Mouse (Mus musculus) retina, postnatal 7 days (tissue): ENCODE data around the gene Lix1l.
A peak's percentile ranks its signal among the peaks of the same experiment; 100 is the strongest.
"Not testable (repeated sequence)": the region's sequence is repeated elsewhere in the genome, so short reads cannot be mapped to it uniquely, and the experiment has no call there.

Experiments
- DNase-seq: peaks from one replicate; pipeline ENCODE4 v3.0.0-alpha.2; 2012; ENCODE audit warnings: low read depth, low spot score

The Lix1l gene

DNA sequence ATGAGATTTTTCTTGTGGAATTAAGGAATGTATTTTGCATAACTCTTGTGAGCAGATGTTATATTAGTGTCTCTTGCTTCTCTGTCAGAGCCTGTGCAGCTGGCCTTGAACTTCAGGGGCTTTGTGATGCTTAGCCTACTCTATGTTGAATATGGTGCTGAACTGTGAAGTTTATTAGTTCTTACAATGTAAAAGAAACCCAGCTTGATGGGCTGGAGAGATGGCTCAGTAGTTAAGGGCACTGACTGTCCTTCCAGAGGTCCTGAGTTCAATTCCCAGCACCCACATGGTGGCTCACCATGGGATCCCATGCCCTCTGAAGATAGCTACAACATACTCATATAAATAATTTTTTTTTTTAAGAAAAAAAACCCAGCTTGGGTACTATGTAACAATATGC, 31.1 kb downstream of the Lix1l start:
- no peak for DNase-seq

DNA sequence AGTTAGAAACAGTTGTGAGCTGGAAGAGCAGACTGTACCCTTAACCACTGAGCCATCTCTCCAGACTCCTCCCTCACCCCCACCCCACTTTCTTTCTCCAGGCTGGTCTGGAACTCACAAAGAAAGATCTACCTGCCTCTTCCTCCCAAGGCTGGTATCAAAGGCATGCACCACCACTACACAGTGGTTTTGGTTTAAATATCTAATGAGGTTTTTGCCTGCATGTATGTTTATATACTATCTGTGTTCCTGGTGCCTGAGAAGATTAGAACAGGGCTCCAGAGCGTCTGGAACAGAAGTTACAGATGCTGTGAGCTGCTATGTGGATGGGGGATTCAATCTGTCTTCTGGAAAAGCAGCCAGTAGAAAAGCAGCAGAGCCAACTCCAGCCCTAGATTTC, 33.1 kb downstream of the Lix1l start:
- no peak for DNase-seq

DNA sequence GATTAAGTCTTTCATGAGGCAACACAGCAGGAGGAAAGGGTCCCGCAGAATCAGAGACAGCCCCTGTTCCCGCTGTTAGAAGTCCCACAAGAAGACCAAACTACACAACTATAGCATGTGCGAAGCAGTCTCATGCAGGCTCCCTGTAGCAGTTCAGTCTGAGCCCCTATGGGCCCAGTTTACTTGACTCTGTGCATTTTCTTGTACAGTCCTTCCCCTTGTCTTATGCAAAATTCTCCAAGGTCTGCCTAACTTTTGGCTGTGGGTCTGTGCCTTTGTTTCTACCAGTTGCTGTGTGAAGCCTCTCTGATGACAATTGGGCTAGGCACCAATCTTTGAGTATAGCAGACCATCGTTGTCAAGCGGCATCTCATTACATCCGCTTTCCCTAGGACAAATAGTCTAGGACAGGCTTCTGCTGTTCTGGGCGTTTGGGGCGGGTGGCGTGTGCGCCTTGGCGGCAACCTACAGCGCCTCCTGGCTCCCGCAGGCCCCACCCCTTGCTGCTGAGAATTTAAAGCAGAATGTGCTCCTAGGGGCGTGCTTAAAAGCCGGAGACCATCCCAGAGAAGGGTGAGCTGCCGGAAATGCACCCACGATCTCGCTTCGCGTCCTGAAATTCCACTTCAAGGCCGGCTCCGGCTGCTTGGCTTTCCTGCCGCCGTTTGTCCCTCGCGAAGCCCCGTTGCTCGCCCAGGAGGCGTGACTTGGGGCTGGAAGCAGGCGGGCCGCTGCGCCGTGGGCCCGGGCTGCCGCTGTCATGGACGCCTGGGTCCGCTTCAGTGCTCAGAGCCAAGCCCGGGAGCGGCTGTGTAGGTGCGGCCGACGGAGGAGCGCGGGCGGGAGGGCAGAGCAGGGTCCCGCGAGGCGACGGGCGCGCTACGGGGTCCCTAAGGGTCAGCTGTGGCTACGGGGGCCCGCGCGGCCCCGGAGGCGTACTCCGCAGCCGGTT, 34.3 kb downstream of the Lix1l start, which contains the start of the genes Pex11b and Gm42957:
TSS of gene Pex11b (plus strand) at position 449 of the 952 bp plus-strand sequence.
TSS of gene Gm42957 (plus strand) at position 547 of the 952 bp plus-strand sequence.
- peak; percentile 72 for DNase-seq

DNA sequence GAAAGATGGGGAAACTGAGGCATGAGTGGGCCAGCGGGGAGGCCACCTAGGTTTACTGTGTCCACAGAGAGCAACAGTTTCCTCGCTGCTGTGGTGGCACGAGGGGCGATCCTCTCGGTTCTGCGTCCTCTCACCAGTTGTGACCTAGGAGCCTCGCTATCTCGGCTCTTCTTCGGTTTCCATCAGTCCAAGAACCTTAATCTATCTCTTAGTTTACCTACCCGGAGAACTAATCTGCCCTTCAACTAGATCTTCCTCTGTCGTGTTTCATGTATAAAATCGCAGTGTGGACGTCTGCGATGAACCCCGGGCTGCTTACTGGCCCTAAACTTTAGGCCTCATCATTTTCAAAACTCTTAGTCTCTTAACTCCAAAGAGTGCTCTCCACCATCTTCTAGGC, 35.0 kb downstream of the Lix1l start:
- no peak for DNase-seq

DNA sequence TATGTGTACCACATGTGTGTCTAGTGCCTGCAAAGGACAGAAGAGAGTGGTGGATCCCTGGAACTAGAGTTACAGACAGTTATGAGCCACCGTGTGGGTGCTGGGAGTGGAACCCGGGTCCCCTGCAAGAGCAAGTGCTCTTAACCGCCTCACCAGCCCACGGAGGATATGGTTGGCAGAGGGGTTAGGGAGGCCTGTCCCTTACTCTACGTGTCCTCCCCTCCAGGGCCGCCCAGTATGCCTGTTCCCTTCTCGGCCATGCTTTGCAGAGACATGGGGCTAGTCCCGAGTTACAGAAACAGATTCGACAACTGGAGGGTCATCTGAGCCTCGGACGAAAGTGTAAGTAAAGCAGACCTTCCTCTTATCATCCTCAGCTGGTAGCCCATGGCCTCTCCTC, 35.5 kb downstream of the Lix1l start:
- DNase-seq: no peak

DNA sequence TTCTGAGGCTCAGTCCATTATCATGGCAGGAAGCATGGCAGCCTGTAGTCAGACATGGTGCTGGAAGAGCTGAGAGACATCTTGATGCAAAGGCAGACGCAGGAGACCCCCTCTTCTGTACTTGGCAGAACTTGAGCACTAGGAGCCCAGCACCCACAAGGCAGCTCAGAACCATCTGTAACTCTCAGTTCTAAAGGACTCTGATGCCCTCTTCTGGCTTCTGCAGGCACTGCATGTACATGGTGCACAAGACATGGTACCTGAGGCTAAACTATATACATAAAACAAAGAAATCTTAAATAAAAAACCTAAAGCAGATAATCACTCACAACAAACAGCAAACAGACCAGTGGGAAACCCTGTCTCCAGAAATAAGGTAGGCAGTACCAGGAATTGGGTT, 38.3 kb downstream of the Lix1l start:
- peak; percentile 25 for DNase-seq

DNA sequence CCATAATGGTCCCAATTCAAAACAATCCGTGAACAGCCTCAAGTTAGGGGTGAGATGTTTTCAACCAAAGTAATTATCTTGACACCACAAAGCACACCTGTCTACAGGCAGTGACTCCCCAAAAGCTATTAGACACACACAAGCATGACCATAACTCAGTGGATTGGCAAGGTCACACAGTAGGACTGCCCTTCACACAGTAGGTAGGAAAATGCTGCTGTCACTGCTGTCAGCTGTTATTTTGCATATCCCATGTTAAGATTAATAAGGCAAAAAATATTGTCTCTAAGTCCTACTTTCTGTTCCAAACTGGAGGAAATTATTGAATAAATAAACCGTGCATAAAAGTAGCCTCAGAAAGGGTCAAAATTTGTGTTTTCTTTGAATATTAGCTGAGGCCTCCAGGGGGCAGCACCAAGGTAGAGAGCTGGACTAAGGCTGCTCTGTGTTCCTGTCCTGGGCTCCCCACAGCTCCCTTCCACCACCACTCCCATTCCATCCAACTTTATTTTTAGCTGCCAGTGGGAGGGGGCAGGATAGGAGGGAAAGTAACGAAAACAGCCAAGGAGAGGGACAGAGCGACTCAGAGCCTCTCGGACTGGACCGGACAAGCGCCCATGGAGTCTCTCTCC, 44.2 kb downstream of the Lix1l start, which contains the start of gene Itga10:
TSS of gene Itga10 (plus strand) at position 567 of the 632 bp plus-strand sequence.
- DNase-seq: no peak

DNA sequence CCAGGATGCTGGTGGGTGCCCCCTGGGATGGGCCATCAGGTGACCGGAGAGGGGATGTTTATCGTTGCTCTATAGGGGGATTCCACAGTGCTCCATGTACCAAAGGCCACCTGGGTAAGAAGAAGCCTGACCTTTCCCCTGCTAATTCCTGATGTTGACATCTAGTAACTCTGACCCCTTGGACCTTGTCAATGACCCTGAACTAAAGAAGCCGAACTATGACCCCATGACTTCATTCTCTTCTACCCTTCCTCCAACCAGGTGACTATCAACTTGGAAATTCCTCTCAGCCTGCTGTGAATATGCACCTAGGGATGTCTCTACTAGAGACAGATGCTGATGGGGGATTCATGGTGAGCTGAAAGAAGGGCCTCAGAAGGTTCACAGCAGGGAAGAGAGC, 46.4 kb downstream of the Lix1l start:
- DNase-seq: no peak

DNA sequence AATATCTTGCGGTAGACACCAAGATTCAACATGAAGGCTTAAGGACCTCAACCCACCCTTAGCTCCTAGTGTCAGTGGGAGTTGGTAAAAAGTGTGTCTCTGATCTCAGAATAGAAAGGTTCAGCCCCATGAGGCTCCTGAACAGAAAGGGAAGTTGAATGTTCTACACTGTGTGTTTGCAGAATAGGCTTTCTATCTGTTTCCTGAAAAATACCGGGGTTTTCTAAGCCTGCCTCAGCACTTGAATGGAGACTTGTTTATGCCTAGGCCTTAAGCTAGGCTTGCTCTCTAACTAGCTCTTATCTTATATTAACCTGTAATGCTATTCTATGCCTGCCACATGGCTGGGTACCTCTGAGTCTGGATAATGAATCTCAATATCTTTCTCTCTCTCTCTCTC, 60.0 kb downstream of the Lix1l start:
- DNase-seq: no peak

DNA sequence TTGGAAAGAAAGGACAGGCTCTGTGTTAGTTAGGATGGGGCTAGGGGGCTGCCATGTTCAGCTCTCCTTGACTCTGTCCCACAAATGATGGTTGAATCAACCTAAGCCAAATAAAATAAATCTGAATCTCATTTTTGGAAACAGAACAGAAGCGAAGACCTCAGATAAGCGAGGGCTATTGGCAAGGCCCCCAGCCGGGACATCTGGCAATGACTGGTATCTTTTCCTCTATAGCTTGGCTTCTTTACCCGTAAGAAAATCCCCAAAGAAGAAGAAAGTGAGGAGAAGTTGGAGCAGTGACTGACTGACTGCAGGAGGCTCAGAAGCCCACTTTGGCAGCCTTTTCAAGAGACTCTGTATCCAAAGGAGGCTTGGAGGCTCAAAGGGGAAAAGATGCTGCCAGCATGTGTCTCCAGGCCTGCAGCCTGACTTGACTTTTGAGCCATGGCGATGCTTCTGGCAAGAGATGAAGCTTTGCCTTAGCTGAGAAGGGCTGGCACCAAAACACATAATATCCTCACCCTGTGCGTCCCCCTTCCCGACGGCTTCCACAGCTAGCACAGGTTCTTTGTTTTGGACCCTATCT, 61.9 kb downstream of the Lix1l start:
- DNase-seq: no peak

DNA sequence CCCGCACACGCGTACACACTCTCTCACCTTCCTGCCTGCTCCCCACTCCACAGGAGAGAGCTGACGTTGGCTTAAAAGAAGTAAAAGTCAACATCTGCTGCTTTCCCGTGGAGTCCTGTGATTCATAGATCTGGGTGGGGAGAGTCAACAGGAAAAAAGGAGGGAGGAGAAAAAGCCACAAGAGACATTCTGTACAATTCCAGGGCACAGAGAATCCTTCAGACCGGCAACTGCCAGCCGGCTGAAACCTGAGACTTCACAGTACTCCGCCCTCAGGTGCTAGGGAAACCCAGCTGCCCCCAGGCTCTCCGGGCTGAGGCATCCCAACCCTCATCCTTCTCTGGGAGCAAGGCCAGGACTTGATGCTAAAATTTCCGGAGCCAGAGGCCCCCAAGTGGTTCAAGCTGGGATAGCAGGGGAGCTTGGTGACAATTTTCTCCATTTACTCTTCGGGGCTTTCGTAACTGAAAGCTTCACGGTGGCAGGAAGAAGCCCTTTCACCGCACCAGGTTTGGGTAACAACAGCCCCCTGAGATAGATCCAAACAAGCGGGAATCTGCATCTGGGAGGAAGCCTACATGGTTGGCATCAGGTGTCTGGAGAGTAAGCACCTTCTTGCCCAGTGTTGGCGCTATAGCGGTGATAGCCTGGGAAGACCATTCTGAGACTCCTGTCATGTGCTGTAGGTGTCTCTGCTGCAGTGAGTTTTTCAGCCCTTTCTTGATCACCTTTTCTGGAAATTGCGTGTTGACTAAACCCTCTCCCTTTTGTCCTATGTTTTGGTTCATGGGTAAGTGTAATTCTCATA, 62.7 kb downstream of the Lix1l start:
- peak; percentile 65 for DNase-seq

DNA sequence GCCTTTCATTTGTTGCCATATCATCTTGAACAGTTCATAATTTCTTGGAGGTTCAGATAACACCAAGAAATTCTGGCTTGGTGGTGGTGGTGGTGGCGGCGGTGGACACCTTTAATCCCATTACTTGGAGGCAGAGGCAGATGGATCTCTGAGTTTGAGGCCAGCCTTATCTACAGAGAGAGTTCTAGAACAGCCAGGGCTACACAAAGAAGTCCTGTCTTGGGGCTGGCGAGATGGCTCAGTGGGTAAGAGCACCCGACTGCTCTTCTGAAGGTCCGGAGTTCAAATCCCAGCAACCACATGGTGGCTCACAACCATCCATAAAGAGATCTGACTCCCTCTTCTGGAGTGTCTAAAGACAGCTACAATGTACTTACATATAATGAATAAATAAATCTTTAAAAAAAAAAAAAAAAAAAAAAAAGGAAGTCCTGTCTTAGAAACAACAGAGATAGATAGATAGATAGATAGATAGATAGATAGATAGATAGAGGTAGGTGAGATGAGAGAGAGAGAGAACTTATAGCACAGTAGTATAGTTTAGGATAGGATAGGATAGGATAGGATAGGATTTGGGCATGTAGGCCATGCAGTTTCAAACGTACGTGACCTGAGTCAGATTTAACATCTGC, 64.9 kb downstream of the Lix1l start:
- DNase-seq: not testable (repeated sequence)

DNA sequence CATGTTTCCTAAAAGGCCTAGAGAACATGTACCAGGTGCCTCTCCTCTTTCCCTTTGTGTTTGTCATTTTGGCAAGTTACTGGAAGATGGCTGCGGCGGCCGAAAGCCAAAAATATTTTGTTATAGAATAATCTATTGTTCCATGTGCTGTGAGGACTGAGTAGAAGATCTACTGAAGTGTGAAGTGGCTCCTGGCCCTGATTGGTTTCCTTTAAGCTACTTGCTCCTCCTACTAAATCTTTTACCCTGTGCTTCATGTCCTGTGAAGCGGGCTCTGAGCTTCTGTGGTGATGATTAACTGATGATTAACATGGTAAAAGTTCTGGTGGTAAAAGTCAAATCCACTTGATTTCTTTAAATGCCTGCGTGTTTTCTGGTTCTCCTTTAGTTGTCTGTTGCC, 66.0 kb downstream of the Lix1l start:
- no peak for DNase-seq

DNA sequence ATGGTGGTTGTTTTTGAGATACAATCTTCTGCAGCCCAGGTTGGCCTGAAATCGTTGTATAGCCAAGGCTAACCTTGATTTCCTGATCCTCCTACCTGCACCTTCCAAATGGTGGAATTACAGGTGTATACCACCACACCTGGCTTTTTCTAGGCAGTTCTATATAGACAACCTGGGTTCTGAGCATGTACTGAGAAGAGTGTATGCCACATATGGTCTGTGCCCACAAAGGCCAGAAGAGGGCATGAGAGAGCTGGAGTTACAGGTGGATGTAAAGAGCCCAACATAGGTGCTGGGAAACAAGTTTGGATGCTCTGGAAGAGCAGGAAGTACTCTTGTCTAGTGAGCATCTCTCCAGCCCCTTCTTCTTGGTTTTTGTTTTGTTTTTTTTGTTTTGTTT, 66.4 kb downstream of the Lix1l start:
- DNase-seq: peak; percentile 24

DNA sequence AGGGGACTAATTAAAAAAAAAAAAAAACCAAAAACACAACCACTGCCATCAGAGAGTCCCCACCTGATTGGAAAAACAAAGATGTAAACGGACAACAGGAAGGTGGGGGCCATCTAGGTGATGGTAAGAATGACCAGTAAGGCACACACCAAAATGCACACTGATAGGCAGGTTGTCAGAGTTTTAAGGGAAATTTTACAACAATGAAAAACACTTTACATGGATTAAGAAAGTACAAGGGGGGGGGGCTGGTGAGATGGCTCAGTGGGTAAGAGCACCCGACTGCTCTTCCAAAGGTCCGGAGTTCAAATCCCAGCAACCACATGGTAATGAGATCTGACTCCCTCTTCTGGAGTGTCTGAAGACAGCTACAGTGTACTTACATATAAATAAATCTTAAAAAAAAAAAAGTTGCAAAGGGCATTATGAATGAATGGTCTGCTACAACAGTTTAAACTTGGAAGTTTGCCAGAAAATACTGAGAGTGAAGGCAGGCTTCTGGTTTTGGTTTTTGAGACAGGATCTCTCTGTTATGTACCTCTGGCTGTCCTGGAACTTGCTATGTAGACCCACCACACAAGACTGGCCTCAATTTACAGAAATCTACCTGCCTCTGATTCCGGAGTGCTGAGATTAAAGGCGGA, 67.6 kb downstream of the Lix1l start:
- DNase-seq: no peak

DNA sequence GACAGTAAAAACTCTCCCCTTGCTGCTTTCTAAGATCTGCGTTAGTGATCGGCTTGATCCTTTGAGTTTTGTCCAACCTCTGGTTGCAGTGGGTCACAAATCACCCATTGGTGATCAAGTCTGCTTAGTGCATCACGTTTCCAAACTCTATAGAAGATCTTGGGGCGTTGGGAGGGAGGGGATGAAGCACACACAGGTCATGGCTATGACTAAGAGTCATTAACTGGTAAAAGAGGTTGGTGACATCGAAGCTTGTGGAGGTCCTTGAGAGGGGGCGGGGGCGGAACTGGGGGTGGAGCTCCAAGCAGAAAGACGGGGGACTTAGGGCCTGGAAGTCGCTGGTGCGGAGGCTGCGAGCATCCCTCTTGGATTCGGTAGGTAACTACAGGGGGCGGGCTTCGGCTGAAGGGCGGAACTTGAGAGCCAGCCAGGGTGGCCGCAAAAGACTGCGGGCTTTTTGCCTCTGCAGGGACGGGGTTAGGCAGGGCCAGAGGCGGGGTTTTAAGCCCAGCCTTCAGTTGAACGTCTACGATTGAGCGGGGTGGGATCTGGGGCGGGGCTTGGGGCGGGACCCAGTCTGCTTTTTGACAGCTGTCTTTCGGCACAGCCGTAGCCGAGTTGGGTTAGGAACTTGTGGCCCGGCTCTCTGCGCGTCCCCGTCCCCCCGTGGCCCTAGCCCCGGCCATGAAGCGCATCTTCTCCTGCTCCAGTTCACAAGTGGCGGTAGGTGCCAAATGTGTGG, 68.9 kb downstream of the Lix1l start, which contains the start of gene Ankrd35:
TSS of gene Ankrd35 (plus strand) at position 405 of the 742 bp plus-strand sequence.
- peak; percentile 42 for DNase-seq

DNA sequence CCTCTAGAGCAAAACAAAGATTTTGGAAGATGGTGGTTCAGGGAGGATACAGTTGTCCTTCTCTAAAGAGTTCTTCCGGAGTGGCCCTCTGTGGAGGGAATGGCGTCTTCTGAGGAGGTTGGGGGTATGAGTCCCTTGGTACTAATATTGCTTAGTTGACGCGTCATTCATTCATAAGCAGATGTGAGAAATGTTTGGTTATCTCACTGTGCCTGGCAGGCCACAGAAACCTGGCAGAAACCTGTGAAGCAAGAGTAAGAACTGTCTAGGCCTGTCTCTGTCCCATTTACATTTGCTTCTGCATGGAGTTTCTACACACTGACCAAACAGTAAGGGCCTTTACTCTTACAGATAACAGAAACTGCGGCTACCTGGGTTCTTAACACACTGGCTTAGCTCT, 70.6 kb downstream of the Lix1l start:
- DNase-seq: no peak

DNA sequence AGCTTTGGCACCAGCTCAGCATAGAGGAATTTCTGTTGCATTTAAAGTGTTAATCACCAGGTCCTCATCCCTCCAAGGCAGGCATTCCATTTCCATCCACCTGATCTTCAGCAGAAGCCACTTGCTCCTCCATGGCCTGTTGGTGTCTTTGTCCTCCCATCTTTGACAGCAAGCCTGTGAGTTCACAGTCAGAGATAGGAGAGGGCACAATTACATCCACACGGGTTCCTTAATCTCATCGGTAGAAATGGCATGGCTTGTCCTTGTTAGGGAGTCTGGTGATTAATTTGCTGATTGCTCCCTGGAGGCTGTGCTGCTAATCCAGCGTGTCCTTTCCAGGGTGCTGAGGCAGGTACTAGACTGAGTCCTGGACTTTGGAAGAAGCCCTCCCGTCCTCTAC, 72.6 kb downstream of the Lix1l start:
- DNase-seq: no peak

DNA sequence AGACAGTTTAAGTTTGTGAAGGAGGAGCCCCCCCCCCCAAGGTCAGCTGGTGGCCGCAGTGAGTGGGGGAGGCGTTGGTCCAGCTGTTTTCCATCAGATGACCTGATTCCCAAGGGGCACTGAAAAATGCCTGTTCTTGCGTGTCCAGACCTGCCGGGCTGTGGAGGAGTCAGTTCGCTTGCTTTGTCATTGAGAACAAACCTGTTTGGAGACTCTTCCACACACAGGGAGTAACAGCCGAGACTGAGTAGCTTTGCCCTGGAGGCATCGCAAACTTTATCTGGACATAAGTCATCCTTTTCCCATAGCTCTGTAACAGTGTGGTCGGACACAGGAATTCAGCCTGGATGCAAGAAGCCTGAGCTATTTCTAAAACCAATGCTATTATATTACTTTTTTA, 73.5 kb downstream of the Lix1l start:
- DNase-seq: no peak

DNA sequence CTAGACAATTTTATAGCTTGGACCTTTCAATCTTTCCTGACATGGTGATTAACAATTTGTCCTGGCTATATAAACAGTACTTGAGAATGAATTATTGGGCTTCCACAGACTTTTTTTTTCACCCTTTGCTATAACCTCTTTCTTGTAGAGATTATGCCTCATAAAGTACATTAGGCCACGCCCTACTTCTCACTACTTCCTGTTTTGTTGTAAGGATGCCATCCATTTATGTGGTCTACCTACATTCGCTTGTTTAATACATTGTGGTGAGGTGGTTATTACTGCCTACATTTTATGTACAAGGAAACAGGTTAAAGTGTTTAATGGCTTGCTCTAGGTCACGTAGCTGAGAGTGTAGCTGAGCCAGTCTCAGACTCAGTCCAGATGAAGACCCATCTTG, 74.2 kb downstream of the Lix1l start:
- no peak for DNase-seq
